Mouse (Mus musculus) small intestine, adult 2 months (tissue): ENCODE results near the gene S100a1.
A peak's percentile ranks its signal among the peaks of the same experiment; 100 is the strongest.

Experiments used
- CTCF ChIP-seq: fragments of 200-500 bp; IDR thresholded peaks from 2 replicates; pipeline ENCODE4 v1.5.1; 2012; ENCODE audit warnings: low read depth, mild to moderate bottlenecking, control low read depth, inconsistent platforms, low read length, moderate library complexity, mixed read lengths; ENCODE audit not compliant: insufficient replicate concordance, insufficient read length; ENCODE audit errors: extremely low read depth
- POLR2A ChIP-seq: fragments of 200-500 bp; IDR thresholded peaks from 2 replicates; pipeline ENCODE4 v1.6.1; 2012; ENCODE audit warnings: low read depth, mild to moderate bottlenecking, control low read depth, inconsistent platforms, low read length, moderate library complexity

- no peak; the same call in 1 of the 2 replicates for TF ChIP-seq POLR2A
- TF ChIP-seq CTCF = peak; percentile 23; the same call in 1 of the 2 replicates
Observed at GRCm38 (mm10) chr3:90513796-90514590, at the start of gene S100a1, which contains the start of gene S100a13.
